Mouse (Mus musculus): ENCODE measurements around the gene Ndufa5. TPM values are rescaled to one million over a fixed set of nuclear protein-coding genes. Genes with fewer than 3 reads are reported as not detected.

Ndufa5 gene
- 194 TPM for polyA plus RNA-seq (2017; shearing (Covaris generic))

DNA sequence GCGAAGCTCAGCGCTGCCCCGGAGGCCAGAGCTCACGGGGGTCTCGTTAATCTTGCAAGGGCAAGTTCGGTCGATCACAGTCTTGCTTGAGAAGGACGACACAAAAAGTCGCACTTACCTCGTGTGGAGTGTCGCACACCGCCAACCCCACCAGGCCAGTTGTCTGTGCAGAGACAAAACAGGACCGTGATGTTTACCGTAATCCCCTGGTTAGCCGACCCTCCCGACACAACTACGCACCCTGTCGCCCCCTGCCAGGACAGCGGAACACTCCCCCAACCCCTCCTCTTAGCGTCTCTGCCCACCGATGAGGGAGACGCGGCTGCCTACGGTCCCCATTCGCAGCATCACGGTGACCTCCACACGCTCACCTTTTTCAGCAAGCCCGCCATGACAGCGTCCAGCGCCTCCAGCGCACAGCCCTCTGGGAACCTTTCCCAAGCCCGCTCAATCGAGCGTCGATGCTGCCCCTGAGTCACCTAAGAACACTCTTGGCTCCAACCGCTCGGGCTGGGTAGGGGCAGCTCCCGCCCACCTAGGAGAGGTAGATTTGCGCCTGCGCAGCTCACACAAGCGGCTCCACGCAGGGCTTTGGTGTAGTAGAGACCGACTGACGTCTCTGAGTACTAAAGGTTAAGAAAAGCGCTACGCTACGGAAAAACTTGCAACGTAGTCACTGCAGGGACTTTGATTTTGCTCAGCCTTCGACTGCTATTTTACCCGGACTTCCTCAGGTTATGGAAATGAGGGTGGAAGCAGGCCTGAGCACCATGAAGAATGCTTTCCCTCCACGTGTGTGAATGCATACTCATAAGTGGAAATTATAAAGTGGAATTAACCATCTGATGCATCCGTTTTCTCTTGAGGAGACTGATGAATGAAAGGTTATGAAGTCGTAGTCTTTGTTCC, at the start of gene Ndufa5:
Ndufa5 (minus strand) TSS at position 859 of the 909 bp plus-strand sequence.

GRCm38 (mm10) chr6:24528064-24528243, 141 bp upstream of the Ndufa5 start, which contains the start of gene Asb15:
TSS of gene Asb15 (plus strand) at chr6:24528144.

DNA sequence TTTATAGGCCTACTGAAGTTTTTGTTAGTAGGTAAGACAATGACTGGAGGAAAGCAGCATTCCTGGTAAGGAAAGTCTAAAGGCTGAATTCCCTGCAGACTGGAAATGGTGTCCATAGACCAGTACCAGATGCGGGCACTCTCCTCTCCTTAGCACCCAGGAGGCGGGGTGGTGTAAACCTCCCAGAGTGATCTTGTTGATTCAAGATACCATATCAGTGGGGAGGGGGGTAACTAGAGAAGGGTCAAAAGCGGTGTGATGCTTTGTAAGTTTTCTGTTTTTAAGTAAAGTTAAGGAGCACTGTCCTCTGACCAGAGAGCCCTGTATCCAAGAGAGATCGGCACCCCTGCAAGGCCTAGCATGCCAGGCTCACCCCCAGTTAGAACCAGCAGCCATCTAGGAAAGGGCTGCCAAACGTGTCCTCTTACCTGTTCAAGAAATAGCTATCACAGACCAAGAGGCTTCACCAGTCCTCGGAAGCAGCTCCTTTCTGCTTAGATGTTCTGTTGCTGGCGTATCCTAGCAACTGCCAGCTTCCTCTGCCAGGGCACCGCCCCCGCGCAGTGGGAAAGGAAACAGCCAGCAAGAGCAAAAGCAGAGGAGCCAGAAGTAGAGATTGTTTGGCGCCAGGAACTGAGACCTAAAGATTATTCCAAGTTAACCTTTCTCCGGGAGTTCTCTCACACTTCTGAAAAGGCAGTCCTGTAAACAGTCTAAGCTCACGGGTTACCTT, 13.1 kb downstream of the Ndufa5 start, which contains the start of gene Iqub:
Iqub (minus strand) TSS at position 516 of the 733 bp plus-strand sequence.

Other genes starting within 250 kb of the Ndufa5 start
- not detected for gene Iqub, start 12.9 kb downstream of the Ndufa5 start, polyA plus RNA-seq (2017; shearing (Covaris generic))
- not detected for gene Asb15, start 131 bp upstream of the Ndufa5 start, polyA plus RNA-seq (2017; shearing (Covaris generic))
- gene Lmod2, start 69.7 kb upstream of the Ndufa5 start, polyA plus RNA-seq (2017; shearing (Covaris generic)): not detected
- gene Wasl, start 137.0 kb upstream of the Ndufa5 start, polyA plus RNA-seq (2017; shearing (Covaris generic)): 9.4 TPM
- gene Hyal6, start 205.2 kb upstream of the Ndufa5 start, polyA plus RNA-seq (2017; shearing (Covaris generic)): not detected
- not detected for gene Hyal4, start 220.3 kb upstream of the Ndufa5 start, polyA plus RNA-seq (2017; shearing (Covaris generic))

Data from CD4-positive, CD25-positive, alpha-beta regulatory T cell, adult 9 weeks (primary cell).